Mouse (Mus musculus) ES-Bruce4 (cell line): ENCODE results near the gene Rpa1.

ENCODE experiments used
- CTCF ChIP-seq: IDR thresholded peaks from one replicate; pipeline ENCODE4 v1.8.1; 2011; ENCODE audit warnings: low read depth, low read length
- EP300 ChIP-seq: IDR thresholded peaks from 2 replicates; pipeline ENCODE4 v1.6.1; 2011; ENCODE audit warnings: low read depth, low read length; ENCODE audit not compliant: insufficient read depth

DNA sequence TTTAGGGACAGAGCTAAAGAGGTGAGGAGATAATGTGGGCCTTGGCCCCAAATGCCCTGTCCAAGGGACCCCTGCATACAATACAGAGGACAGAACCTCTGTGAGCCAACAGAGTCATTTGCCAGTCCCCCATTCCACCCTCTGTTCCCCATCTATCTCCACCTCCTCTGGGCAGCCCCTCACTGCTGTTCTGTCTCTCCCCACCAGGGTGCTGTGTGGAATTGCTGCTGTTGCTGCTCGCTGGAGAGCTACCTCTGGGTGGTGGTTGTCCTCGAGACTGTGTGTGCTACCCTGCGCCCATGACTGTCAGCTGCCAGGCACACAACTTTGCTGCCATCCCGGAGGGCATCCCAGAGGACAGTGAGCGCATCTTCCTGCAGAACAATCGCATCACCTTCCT is 83.6 kb downstream of the Rpa1 start:
- no peak for TF ChIP-seq CTCF
- no peak for TF ChIP-seq EP300
